Mouse (Mus musculus): ENCODE data around the gene Cd101.

The Cd101 gene

DNA sequence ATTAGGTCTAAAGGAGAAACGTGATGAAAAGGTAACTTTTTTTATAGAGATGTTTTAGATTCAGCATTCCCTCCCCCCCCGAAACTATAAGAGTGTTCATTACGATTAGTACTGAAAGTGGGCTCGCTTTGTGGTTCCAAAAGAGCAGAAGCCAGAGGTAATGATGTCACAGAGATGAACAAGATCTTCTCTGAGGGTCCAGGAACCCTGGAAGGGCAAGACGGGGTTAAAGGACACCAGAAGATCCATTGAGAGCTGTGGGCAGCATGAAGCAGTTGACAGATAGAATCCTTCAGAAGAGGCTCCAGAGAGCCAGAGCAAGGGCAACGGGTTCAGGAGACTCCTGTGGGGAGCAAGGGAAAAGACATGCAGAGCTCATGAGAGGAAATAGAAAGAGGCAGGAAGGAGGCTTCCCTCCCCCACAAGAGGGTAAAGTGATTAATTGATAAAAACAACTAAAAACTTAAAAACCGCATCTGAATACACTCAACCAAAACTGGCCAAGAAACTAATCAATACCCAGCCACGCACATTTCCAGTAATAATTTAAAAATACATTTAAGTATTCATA is 7.8 kb downstream of the Cd101 start:
- TF ChIP-seq GATA4 (IDR thresholded peaks at IDR 0.05; ENCODE audit: insufficient replicate concordance, low read length): no peak

DNA sequence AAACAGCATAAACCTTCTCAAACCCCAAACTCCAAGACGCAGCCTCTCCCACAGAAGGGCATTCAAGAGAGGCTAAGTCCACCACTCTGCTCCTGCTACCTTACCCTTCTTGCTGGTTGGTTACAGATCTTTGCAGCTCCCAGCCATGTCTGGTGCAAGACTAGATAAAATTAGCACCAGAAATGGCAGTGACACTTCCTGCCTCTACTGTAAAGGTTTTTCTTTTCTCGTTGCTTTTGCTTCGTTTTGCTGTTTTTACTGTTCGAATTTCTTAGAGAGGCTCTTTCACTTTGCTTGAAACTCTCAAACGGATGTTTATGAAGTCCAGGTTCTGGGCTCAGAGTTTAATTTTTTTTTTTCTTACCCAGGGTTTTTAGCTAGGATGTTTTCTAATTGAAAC is 8.3 kb downstream of the Cd101 start:
- TF ChIP-seq GATA4 (IDR thresholded peaks at IDR 0.05; ENCODE audit: insufficient replicate concordance, low read length): no peak

DNA sequence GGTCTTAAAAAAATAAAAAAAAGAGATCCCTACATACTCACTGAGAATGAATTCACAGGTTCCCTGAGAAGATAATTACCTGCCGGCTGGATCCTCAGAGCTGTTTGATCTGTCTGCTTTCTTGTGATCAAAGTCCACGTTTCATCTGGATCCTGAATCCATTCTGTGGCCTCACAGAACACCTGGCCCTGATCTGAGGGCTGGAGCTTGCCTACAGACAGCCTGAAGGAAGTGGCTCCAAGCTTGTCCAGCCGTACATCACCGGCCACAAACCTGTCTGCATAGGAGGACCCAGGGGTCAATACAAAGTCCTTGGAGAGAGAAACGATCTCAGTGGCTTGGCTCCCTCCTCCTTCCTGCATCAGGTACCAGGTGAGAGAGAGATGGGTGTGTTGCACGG is 10.9 kb downstream of the Cd101 start:
- no peak for TF ChIP-seq GATA4 (IDR thresholded peaks at IDR 0.05; ENCODE audit: insufficient replicate concordance, low read length)

DNA sequence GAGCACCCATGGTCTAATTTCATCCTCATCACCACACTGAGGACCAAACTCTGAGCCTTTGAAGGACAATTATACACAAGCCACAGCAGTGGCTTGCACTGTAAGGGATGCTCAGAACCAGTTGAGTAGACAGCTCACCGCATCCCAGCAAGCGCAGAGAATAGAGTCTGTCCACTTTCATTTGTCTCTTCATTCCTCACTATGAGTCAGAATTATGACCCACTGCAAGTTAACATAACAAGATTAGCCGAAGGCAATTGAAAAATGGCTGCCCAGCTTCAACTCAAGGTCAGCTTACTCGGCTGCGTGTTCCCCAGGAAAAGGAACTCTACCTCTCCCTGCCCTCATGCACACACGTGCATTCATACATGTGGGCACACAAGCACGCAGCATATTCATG is 13.3 kb downstream of the Cd101 start:
- no peak for TF ChIP-seq GATA4 (IDR thresholded peaks at IDR 0.05; ENCODE audit: insufficient replicate concordance, low read length)

DNA sequence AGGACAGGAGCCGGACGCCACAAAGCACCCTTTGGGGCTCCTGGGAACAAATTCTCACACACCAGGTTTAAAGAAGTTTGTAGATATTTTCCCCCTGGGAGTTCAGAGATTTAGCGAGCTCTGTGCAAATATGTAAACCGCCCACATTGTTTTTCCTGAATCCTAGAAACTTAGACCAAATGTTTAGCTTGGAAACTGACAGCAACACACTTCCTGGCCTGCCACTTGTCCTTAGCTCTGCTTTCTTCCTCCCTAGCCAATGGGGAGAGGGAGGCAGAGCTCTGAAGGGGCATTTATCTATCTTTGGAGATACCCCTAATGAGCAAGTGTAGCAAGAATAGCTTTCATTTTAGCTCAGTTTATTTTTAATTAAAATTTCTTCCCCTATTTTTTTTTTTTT is 14.1 kb downstream of the Cd101 start:
- no peak for TF ChIP-seq GATA4 (IDR thresholded peaks at IDR 0.05; ENCODE audit: insufficient replicate concordance, low read length)

DNA sequence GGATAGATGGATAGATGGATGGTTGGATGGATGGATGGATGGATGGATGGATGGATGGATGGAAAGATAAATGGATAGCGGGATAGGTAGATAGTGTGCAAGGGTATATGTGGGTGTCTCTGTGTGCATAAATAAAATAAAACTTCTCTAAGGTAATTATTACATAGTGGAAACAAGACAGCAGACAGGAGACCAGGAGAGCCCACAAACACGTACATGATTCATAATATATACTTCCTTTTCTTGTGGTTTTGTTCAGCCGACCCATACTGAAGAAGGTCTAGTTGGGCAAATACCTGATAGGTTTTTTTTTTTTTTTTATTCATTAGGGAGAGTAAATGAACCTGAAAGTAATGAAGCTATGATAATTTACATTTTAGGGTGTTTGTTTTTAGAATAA is 15.8 kb downstream of the Cd101 start:
- TF ChIP-seq GATA4 (IDR thresholded peaks at IDR 0.05; ENCODE audit: insufficient replicate concordance, low read length): no peak

DNA sequence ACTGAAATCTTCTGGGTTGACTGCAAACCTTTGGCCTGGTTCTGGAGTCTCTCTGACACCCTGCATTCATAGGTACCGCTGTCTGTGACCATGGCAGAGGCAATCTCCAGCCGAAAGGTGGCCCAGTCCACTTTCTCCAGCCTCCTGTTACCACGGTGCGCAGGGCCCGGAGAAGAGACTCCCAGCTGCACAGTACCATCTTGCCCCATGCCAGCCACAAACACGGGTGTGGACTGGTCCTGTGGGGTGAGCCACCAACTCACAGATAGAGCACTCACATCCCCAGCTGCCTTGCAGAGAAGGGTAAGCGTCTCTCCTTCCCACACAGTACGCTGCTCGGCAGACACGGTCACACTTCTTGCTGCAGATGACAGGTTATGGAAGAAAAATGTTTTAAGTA is 16.4 kb downstream of the Cd101 start:
- TF ChIP-seq GATA4 (IDR thresholded peaks at IDR 0.05; ENCODE audit: insufficient replicate concordance, low read length): no peak

DNA sequence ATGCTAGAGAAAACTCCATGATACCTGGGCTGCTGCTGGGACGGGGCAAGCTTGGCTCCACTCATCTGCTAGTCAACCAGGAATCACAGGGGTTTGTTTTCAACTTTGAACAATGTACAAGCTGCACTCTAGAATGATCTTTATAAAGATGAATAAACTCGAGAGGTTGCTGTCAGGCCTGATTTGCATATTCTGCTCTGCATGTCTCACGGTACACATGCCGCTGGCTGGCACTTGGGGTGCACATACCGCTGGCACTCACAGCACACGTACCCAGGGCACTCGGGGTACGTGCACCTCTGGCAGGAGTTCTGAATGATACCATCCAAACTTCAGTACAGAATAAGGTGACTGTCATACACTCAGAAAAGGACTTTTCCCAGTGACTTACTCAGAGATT is 16.8 kb downstream of the Cd101 start:
- TF ChIP-seq GATA4 (IDR thresholded peaks at IDR 0.05; ENCODE audit: insufficient replicate concordance, low read length): no peak

DNA sequence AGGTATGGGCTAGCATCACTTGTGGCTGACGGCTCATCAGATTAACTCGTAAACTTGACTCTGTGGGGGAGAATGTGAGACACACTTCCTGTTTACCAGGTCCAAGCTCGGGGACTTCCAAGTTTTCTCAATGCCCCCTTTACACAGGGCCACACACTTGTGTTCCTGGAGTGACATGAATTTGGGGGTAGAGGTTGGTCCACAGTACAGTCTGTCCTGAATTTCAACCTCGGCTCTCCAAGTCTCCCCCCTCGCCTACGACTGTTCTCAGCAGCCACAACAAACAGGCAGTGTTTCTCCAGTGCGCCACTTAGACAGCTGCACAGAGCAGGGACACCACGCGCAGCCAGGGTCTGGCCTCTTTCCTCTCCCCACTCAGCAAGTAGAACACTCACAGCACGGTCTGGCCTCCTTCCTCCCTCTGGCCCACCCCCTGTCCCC is 17.2 kb downstream of the Cd101 start:
- no peak for TF ChIP-seq GATA4 (IDR thresholded peaks at IDR 0.05; ENCODE audit: insufficient replicate concordance, low read length)

DNA sequence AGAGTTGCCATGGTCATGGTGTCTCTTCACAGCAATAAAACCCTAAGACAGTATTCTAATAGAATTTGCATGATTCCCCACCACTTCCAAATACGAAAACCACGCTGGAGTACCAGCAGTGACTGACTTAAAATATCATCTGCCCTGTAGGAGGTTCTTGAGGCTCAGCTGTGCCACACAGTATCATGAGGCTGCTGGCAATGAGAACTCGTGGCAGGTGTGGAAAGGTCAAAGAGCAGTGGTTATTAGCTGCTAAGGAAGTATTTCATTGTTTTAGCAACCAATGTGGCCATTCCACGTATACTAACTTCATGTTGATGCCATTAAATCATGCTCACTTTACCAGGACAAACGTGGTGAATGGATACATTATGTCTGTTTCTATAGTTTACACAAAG is 18.2 kb downstream of the Cd101 start:
- TF ChIP-seq GATA4 (IDR thresholded peaks at IDR 0.05; ENCODE audit: insufficient replicate concordance, low read length): no peak

DNA sequence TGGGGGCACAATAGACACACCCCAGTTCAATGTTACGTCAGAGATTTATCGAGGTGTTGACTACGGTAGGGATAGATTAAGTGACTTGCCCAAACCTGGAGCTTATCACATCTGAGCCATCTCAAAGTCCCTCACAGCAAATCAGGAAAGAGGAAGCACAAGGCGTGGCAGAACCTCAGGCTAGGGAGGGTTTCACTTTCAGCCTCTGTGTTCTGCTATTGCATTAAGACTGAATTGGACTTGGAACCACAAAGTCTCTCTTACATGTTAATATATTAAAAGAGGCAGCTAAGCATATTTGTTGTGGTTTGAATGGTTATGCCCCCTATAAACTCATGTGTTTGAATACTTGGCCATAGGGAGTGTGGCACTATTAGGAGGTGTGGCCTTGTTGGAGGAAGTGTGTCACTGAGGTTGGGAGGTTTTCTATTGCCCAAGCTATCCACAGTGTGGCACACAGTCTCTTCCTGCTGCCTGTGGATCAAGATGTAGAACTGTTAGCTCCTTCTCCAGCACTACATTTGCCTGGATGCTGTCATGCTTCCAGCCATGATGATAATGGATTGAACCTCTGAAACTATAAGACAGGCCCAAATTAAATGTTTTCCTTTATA is 18.7 kb downstream of the Cd101 start:
- no peak for TF ChIP-seq GATA4 (IDR thresholded peaks at IDR 0.05; ENCODE audit: insufficient replicate concordance, low read length)

DNA sequence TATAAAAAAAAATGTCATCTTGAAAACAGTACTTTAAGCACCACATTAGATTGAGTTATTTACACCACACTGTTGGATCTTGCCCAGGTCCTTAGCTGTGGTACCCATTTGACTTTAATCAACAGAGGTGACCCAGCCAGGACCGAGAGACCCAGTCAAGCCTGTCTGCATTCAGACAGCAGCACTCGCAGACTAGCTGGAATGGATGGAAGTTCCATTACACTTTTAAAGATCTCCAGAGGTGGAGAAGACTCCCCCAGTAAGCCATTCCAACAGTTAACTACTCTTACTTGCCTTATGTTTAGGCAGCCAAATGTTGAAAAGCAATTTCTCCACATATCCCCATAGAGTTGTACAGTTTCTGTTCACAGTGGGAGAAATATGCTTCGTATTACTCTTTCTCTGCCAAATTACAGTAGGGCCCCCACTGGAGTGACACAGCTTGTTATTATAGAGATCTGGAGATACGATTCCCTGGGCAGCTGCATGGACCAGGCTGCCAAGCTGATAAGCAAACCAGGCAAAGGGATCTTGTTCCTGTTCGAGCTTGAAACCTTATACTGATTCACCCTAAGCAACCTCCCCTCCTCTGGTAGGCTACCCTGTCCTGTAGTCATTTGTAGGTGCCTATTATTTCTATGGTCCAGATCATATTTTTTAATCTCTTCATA is 22.1 kb downstream of the Cd101 start:
- no peak for TF ChIP-seq GATA4 (IDR thresholded peaks at IDR 0.05; ENCODE audit: insufficient replicate concordance, low read length)

DNA sequence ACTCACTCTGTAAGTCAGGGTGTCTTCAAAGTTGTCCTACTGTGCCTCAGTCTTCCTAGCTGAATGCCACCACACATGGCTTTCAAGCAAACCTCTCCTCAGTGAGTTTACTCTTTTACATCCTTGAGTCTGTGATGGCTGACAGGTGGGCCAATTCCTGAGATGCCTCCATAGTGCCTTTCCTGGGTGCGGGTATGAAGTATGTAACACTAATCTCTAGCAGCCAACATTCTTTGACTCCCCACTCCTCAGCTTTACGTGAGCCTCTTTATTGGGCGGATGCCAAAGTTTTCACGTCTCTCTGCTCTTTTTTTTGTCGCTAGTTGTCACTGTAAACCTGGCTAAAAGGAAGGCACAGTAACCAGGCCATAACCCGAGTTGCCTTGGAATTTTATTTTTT is 24.0 kb downstream of the Cd101 start:
- TF ChIP-seq GATA4 (IDR thresholded peaks at IDR 0.05; ENCODE audit: insufficient replicate concordance, low read length): no peak

DNA sequence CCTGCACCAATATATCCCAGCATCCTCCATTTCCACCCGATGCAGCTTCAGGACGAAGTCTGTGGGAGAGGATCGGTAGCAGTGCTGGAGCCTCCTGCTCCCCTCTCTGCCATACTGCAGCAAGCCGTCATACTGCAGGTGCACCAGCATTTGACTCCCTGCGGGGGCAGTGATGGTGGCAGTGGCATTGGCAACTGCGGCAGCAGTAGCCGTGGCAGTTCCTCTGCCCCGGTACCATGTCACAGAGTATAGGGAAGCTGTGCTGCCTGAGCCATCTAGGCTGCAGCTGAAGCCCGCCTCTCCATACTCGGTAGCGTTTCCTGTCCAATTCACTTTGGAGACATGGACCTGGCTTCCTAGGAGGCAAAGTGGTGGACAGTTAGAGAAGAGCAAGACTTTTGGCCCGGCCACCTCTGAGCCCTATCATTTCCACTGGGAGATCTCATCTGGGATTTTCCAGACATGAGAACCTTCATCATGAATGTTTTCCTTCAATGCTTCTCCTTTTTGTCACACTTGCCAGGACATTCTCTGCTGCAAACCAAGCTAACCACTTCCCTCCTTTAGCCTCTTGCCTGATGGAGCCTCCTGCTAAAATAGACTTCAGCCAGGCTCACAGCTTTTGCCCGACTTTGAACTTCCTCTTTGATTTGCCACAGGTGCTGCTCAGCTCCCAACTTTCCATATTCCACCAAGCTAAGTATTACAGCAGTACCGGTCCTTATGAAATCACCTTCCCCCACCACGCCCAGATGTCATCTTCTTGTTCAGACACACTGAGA is 25.6 kb downstream of the Cd101 start:
- no peak for TF ChIP-seq GATA4 (IDR thresholded peaks at IDR 0.05; ENCODE audit: insufficient replicate concordance, low read length)

DNA sequence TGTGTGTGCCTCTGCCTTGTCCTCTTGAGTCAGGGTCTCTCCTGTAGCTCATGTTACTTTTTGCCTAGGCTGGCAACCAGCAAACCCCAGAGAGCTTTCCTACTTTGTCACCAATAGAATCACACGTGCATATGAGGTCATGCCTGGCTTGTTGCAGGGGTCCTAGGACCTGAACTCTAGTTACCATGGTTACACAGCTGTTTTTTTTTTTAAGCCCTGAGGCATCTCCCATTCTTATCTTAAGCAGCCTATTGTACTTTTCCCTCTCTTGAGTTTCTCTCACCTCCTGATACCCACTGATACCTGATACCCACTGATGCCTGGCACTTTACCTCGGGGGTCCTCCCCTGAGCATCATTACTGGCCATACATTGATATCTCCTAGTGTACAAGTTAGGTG is 29.6 kb downstream of the Cd101 start:
- no peak for TF ChIP-seq GATA4 (IDR thresholded peaks at IDR 0.05; ENCODE audit: insufficient replicate concordance, low read length)

DNA sequence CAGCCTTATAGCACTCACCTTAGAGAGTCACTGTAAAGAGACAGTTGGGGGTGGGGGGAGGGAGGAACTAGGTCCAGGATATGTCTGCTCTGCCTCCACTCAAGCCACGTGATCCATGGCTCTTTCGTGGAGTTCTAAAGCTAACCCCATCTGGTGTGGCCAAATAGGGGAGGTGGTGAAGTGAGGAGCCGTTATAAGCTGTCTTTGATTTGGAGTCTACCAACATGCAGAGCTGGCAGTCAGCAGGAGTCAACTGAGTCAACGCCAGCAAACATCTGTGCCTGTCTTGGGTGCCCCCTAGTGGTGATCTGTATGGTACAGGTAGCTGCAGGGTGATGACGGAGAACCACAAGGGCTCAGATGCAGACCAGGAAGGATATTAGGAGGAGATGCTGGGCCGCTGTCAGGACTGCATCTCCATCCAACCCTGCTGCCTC is 30.4 kb downstream of the Cd101 start:
- TF ChIP-seq GATA4 (IDR thresholded peaks at IDR 0.05; ENCODE audit: insufficient replicate concordance, low read length): no peak
